Mouse (Mus musculus): ENCODE measurements at regions not wholly inside any gene's neighbourhood (a gene's known extent, or its start where the extent isn't known, plus 50 kb on each side); places are given as distances from the start of the nearest gene placed in this dataset.
A peak's percentile ranks its signal among the peaks of the same experiment; 100 is the strongest.

GRCm38 (mm10) chr5:100248611-100249010 is 89.0 kb upstream of the Tmem150c start:
- intact Hi-C loops (cut with DNase I): no loop called here
- no peak for DNase-seq

GRCm38 (mm10) chr5:100246709-100247108 is 87.1 kb upstream of the Tmem150c start:
- no peak for DNase-seq
- intact Hi-C loops (cut with DNase I): no loop called here

- intact Hi-C loops (cut with DNase I): loop anchor here (5.0 kb wide), 1 partner anchor 173 kb away; no protein-coding TSS in a partner anchor
- no peak for DNase-seq
These were observed 85.2 kb upstream of the Tmem150c start for GRCm38 (mm10) chr5:100244811-100245210.

GRCm38 (mm10) chr5:100240876-100241275 is 81.3 kb upstream of the Tmem150c start:
- DNase-seq: peak; percentile 64
- intact Hi-C loops (cut with DNase I): loop anchor here (5.0 kb wide), 1 partner anchor 169 kb away; no protein-coding TSS in a partner anchor

- DNase-seq: no peak
- intact Hi-C loops (cut with DNase I): loop anchor here (5.0 kb wide), 1 partner anchor 167 kb away; no protein-coding TSS in a partner anchor
These were observed 80.0 kb upstream of the Tmem150c start for GRCm38 (mm10) chr5:100239632-100240031.

GRCm38 (mm10) chr5:100238287-100239036 is 78.9 kb upstream of the Tmem150c start:
- intact Hi-C loops (cut with DNase I): no loop called here

GRCm38 (mm10) chr5:100237674-100238278 is 78.2 kb upstream of the Tmem150c start:
- DNase-seq: peak; percentile 32
- intact Hi-C loops (cut with DNase I): no loop called here

More at GRCm38 (mm10) chr5:100238287-100239036, 78.9 kb upstream of the Tmem150c start:
- DNase-seq: peak; percentile 20

- intact Hi-C loops (cut with DNase I): no loop called here
- DNase-seq: no peak
These were observed 76.7 kb upstream of the Tmem150c start for GRCm38 (mm10) chr5:100236277-100236676.

GRCm38 (mm10) chr5:100232076-100232475 is 72.5 kb upstream of the Tmem150c start:
- intact Hi-C loops (cut with DNase I): no loop called here
- no peak for DNase-seq

GRCm38 (mm10) chr5:100231574-100231973 is 72.0 kb upstream of the Tmem150c start:
- DNase-seq: no peak
- intact Hi-C loops (cut with DNase I): no loop called here

GRCm38 (mm10) chr5:100230038-100230437 is 70.4 kb upstream of the Tmem150c start:
- no peak for DNase-seq
- intact Hi-C loops (cut with DNase I): no loop called here

GRCm38 (mm10) chr5:100227888-100228287 is 68.3 kb upstream of the Tmem150c start:
- DNase-seq: no peak
- intact Hi-C loops (cut with DNase I): no loop called here

GRCm38 (mm10) chr5:100226571-100227235 is 67.1 kb upstream of the Tmem150c start:
- intact Hi-C loops (cut with DNase I): no loop called here
- DNase-seq: peak; percentile 64

- intact Hi-C loops (cut with DNase I): no loop called here
These were observed 65.9 kb upstream of the Tmem150c start for GRCm38 (mm10) chr5:100225491-100225890.

GRCm38 (mm10) chr5:100224773-100225363 is 65.3 kb upstream of the Tmem150c start:
- intact Hi-C loops (cut with DNase I): no loop called here
- DNase-seq: no peak

More at GRCm38 (mm10) chr5:100225491-100225890, 65.9 kb upstream of the Tmem150c start:
- no peak for DNase-seq

- peak; percentile 32 for DNase-seq
- intact Hi-C loops (cut with DNase I): no loop called here
These were observed 61.5 kb upstream of the Tmem150c start for GRCm38 (mm10) chr5:100221005-100221583.

- intact Hi-C loops (cut with DNase I): no loop called here
- DNase-seq: no peak
These were observed 60.7 kb upstream of the Tmem150c start for GRCm38 (mm10) chr5:100220320-100220719.

- intact Hi-C loops (cut with DNase I): no loop called here
These were observed 58.7 kb upstream of the Tmem150c start for GRCm38 (mm10) chr5:100218256-100218851.

GRCm38 (mm10) chr5:100217178-100218035 is 57.8 kb upstream of the Tmem150c start:
- intact Hi-C loops (cut with DNase I): no loop called here
- no peak for DNase-seq

More at GRCm38 (mm10) chr5:100218256-100218851, 58.7 kb upstream of the Tmem150c start:
- no peak for DNase-seq

Measured in left cerebral cortex, postnatal 4 days (tissue).